Mouse (Mus musculus): ENCODE results near the gene Tesk1. TPM values are rescaled to one million over a fixed set of nuclear protein-coding genes. Genes with fewer than 3 reads are reported as not detected.
A peak's percentile ranks its signal among the peaks of the same experiment; 100 is the strongest.

Tesk1 gene
- 40.4 TPM for polyA plus RNA-seq (2012; fragmentation: generic; extraction: Trizol)

DNA sequence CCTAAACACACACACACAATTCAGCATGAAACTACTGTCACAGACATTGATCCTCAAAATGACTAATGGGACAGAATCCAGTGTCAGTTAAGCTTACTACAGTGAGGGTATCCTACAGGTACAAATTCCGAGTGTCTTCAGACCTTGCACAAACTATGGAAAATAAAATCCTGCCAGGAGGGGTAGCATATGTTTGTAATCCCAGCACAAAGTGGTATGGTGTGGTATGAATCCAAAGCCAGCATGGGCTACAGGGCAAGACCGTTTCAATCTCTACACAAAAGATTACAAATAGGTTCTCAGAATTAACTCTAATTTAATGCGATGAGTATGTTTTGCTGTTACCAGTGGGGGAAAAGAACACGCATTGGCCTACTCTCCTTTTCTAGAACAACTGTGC is at the start of gene Tesk1:
Gene Tesk1, plus strand, starts transcription at position 301 of the 400 bp plus-strand sequence.
- Histone ChIP-seq H3ac (ENCODE audit: control insufficient read depth, insufficient read length) (peak within 1 kb of the TSS; percentile 58), H3K36me3 (ENCODE audit: control insufficient read depth, insufficient read depth) (no peaks in the 10 kb centered on the region), H3K4me2 (ENCODE audit: low read depth) (peak within 1 kb of the TSS; percentile 79), H3K27me3 (ENCODE audit: control insufficient read depth, insufficient read depth, insufficient read length) (no peaks in the 10 kb centered on the region), H3K4me3 (peak within 1 kb of the TSS; percentile 42), H3K79me2 (ENCODE audit: control insufficient read depth, insufficient read depth) (no peaks in the 10 kb centered on the region)
- no peak for TF ChIP-seq TCF12 (IDR thresholded peaks at IDR 0.05; ENCODE audit: insufficient read depth, poor library complexity, severe bottlenecking)
- no peak for TF ChIP-seq REST (IDR thresholded peaks at IDR 0.05; ENCODE audit: insufficient read depth, insufficient read length)

DNA sequence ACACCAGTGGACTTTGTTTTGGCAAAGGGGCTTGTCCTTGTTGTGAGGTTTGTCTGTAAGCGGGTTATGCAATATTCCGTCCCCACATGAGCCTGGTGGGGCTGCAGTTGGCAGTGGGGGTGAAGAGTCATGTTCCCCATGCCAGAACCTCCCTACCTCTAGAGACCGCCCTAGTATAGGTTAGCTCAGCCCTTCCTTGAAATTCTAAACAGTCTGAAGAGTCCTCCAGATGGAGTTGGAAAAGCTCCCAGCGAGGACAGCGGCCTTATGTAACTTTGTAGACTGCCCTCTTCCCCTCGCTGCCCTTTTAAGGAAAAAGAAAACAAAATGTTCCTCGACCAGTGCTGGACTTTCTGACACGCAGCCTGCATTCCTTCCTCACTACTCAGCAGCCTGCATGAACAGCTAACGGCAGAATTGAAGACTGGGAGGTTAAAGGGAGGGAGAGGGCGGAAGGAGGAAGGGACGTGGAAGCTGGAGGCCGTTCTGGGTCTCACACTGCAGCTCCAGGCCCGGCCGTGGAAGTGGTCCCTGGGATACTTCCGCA is 47.3 kb upstream of the Tesk1 start:
- Histone ChIP-seq H3K4me2 (ENCODE audit: low read depth) (peak overlapping the region; percentile 84), H3K36me3 (ENCODE audit: control insufficient read depth, insufficient read depth) (no peaks in the 10 kb centered on the region), H3K4me3 (no peak overlapping the region), H3ac (ENCODE audit: control insufficient read depth, insufficient read length) (no peak overlapping the region), H3K27me3 (ENCODE audit: control insufficient read depth, insufficient read depth, insufficient read length) (no peaks in the 10 kb centered on the region), H3K79me2 (ENCODE audit: control insufficient read depth, insufficient read depth) (peaks cover 8% of the 10 kb centered on the region)
- TF ChIP-seq SRF (IDR thresholded peaks at IDR 0.05; ENCODE audit: control insufficient read depth, insufficient read length, low read depth) (peak; percentile 95), MAX (IDR thresholded peaks at IDR 0.05; ENCODE audit: low read depth) (no peak), MYOD1 (IDR thresholded peaks at IDR 0.05; ENCODE audit: control insufficient read depth in 1 of 3, insufficient read length in 2 of 3, low read depth in 2 of 3) (no peak), POLR2AphosphoS2 (IDR thresholded peaks at IDR 0.05; ENCODE audit: insufficient read length, low read depth) (peak; percentile 44), POLR2A (IDR thresholded peaks at IDR 0.05; ENCODE audit: insufficient read length, low read depth) (peak; percentile 50), TCF3 (IDR thresholded peaks at IDR 0.05; ENCODE audit: insufficient read length, low read depth) (no peak), CEBPB (IDR thresholded peaks at IDR 0.05; ENCODE audit: insufficient read depth, poor library complexity, severe bottlenecking) (peak; percentile 69)

DNA sequence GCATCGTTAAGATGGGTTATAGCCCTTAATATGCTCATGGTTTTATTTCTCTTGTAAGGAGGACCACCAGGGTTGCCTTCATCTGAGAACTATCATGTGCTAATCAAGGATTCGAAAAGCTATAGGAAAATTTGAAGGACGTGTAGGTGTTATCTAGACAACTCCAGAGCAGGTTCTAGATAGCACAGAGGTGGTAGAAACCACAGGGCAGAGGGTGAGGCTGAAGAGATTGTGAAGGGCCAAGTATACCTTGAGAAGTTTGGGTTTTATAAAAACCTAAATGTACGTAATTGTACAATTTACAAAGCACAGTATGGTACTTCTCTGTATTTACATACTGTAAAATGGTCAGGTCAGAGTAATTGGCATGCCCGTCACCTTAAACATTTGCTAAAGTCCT is 46.6 kb upstream of the Tesk1 start:
- peak overlapping the region; percentile 84 for H3K4me2 ChIP-seq (ENCODE audit: low read depth)

DNA sequence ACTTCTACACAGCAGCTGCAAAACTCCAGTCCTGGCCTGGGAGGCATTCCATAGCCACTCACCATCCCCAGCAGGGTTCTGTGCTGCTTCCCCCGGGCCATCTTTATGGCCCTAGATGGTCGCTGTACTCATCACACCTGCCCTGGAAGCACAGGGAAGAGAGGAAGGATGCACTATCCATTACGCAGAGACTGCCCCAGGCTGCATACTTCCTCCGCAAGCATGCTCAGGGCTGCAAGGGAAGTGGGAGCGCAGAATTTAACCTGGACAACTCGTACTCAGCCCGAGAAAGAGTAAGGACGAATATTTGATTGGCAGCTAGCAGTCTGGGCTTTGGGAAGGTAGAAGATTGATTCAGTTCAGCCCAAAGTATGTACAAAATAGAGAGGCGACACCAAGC is 45.9 kb upstream of the Tesk1 start:
- TF ChIP-seq MYOD1 (IDR thresholded peaks at IDR 0.05; ENCODE audit: control insufficient read depth in 1 of 3, insufficient read length in 2 of 3, low read depth in 2 of 3) (peak in 1 of 3 experiments; percentile 9), E2F4 (IDR thresholded peaks at IDR 0.05; ENCODE audit: insufficient read depth) (no peak), POLR2A (IDR thresholded peaks at IDR 0.05; ENCODE audit: insufficient read length, low read depth) (no peak), CEBPB (IDR thresholded peaks at IDR 0.05; ENCODE audit: insufficient read depth, poor library complexity, severe bottlenecking) (no peak)
- Histone ChIP-seq H3K4me3 (no peak overlapping the region), H3ac (ENCODE audit: control insufficient read depth, insufficient read length) (no peak overlapping the region), H3K36me3 (ENCODE audit: control insufficient read depth, insufficient read depth) (no peaks in the 10 kb centered on the region), H3K27me3 (ENCODE audit: control insufficient read depth, insufficient read depth, insufficient read length) (no peaks in the 10 kb centered on the region), H3K79me2 (ENCODE audit: control insufficient read depth, insufficient read depth) (peaks cover 8% of the 10 kb centered on the region), H3K4me2 (ENCODE audit: low read depth) (peak overlapping the region; percentile 84)

More for the DNA sequence above, 46.6 kb upstream of the Tesk1 start:
- TF ChIP-seq USF1 (IDR thresholded peaks at IDR 0.05; ENCODE audit: low read depth) = no peak
- no peak for TF ChIP-seq E2F4 (IDR thresholded peaks at IDR 0.05; ENCODE audit: insufficient read depth)
- H3K27me3 ChIP-seq (ENCODE audit: control insufficient read depth, insufficient read depth, insufficient read length) = no peaks in the 10 kb centered on the region
- H3K4me3 ChIP-seq = no peak overlapping the region
- H3K79me2 ChIP-seq (ENCODE audit: control insufficient read depth, insufficient read depth) = peaks cover 10% of the 10 kb centered on the region
- H3ac ChIP-seq (ENCODE audit: control insufficient read depth, insufficient read length) = no peak overlapping the region
- H3K36me3 ChIP-seq (ENCODE audit: control insufficient read depth, insufficient read depth) = no peaks in the 10 kb centered on the region

DNA sequence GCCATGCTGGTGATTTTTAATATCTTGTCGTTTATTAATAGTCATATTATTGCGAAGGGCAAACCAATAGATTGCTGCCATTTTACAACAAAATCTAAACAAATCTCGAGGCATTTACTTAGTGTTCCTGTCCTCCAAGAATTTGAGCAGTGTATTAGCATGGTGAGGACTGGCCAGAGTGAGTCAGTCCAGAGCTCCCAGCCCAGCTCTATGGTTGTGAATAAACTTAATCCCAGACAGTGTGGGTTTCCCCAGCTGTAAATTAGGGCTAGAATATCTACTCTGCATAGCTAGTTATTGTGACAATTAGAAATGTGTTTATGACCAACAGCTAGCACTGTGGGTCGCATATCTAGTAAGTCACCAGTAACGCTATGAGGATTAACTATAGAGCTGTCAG is 45.4 kb upstream of the Tesk1 start:
- TF ChIP-seq TCF12 (IDR thresholded peaks at IDR 0.05; ENCODE audit: insufficient read depth, poor library complexity, severe bottlenecking) (no peak), USF1 (IDR thresholded peaks at IDR 0.05; ENCODE audit: low read depth) (no peak), E2F4 (IDR thresholded peaks at IDR 0.05; ENCODE audit: insufficient read depth) (no peak), MYOG (IDR thresholded peaks at IDR 0.05; ENCODE audit: control insufficient read depth in 1 of 3, insufficient read depth in 1 of 3, insufficient read length in 2 of 3, low read depth in 2 of 3) (no peak)
- H3K4me2 ChIP-seq (ENCODE audit: low read depth) = peak overlapping the region; percentile 84
- H3K27me3 ChIP-seq (ENCODE audit: control insufficient read depth, insufficient read depth, insufficient read length) = no peaks in the 10 kb centered on the region
- H3K79me2 ChIP-seq (ENCODE audit: control insufficient read depth, insufficient read depth) = peaks cover 8% of the 10 kb centered on the region
- H3ac ChIP-seq (ENCODE audit: control insufficient read depth, insufficient read length) = no peak overlapping the region
- no peak overlapping the region for H3K4me3 ChIP-seq
- no peaks in the 10 kb centered on the region for H3K36me3 ChIP-seq (ENCODE audit: control insufficient read depth, insufficient read depth)

DNA sequence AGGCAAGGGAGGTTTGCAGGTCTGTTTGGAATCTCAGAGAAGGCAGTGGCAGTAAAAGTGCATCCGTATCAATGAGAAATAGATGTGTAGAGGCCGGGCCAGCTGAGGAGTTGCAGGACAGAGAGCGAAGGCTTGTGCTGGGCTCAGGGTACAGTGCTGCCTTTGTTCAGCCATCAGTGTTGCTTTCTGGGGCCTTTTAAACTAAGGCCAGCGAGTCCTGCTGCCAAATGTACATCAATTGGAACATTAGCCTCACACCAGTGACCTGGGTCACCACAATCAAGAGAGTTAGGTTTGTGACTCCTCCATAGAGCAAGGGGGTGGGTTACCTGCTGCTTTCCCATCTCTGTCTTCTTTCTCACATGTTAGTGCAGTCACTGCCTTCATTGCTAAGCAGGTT is 43.7 kb upstream of the Tesk1 start:
- TF ChIP-seq MYOD1 (IDR thresholded peaks at IDR 0.05; ENCODE audit: control insufficient read depth in 1 of 3, insufficient read length in 2 of 3, low read depth in 2 of 3) (no peak), USF1 (IDR thresholded peaks at IDR 0.05; ENCODE audit: low read depth) (no peak), E2F4 (IDR thresholded peaks at IDR 0.05; ENCODE audit: insufficient read depth) (no peak), MYOG (IDR thresholded peaks at IDR 0.05; ENCODE audit: control insufficient read depth in 1 of 3, insufficient read depth in 1 of 3, insufficient read length in 2 of 3, low read depth in 2 of 3) (no peak), TCF3 (IDR thresholded peaks at IDR 0.05; ENCODE audit: insufficient read length, low read depth) (no peak)
- Histone ChIP-seq H3K79me2 (ENCODE audit: control insufficient read depth, insufficient read depth) (peaks cover 8% of the 10 kb centered on the region), H3ac (ENCODE audit: control insufficient read depth, insufficient read length) (no peak overlapping the region), H3K4me3 (no peak overlapping the region), H3K27me3 (ENCODE audit: control insufficient read depth, insufficient read depth, insufficient read length) (no peaks in the 10 kb centered on the region), H3K36me3 (ENCODE audit: control insufficient read depth, insufficient read depth) (no peaks in the 10 kb centered on the region), H3K4me2 (ENCODE audit: low read depth) (peak overlapping the region; percentile 7)

Data from myocyte (in vitro differentiated cells).